Mouse (Mus musculus) gastrocnemius, adult 18-20 months (tissue): ENCODE measurements around the gene Arsg. TPM values are rescaled to one million over a fixed set of nuclear protein-coding genes. Genes with fewer than 3 reads are reported as not detected.

Experiments
- DNase-seq: peaks from one replicate; pipeline ENCODE4 v3.0.0; 2021; ENCODE audit warnings: low spot score
- long read RNA-seq, 2 experiments: library from polyadenylated mRNA; stranded (forward); transcript quantifications; one replicate each; pipeline ENCODE4 v2.0.0; 2021
- total RNA-seq, 2 experiments: library from RNA; stranded (reverse); gene quantifications; 2 replicates each; pipeline ENCODE4 v1.2.3; 2021

The Arsg gene
- total RNA-seq, result 1 to 10 TPM; 1.2 to 1.6 TPM
- long read RNA-seq, experiment 1, result 0 reads
- long read RNA-seq, experiment 2, result 0 reads

DNA sequence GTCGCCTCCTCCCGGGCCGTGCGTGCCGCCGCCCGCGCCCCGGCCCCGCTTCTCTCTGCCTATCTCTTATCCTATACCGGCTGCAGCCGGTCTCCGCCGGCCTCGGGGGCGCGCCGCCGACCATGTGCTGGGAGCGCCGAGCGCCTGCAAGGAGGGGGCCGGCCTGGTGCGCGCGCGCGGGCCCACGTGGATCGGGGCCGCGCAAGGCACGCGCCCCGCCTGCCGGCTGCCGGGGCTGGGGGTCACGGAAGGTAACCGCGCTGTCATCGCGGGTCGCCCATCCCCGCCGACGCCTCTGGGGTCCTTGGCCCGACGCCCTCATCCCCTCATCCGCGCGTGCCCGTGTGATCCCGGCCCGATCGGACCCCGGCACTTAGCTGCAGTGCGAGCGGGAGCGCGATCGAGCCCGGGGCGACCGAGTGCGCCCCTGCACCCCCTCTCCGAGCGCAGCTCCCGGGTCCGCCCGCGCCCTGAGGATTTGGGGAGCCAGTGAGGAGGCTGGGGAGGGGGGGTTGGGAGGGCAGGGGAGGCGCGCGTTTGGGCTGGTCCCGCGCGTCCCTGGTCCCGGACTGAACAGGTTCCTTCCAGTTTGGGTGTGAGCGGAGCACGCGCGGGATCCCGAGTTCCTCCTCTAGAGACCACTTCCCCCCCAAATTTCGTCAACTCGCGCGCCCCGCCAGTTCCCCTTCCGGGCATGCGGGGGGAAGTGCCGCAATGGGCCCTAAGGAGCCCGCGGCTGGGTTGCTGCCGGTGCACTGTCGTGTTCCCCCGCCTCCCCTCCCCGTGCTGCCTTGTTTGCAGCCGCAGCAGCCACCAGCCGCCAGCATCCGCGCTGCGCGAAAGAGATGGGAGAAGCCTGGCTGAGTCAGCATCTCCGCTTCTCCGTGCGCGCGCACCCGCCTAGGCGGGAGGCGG, at the start of gene Arsg, which contains the start of gene Slc16a6:
Gene Arsg, plus strand, starts transcription at position 204 of the 915 bp plus-strand sequence.
Gene Slc16a6, minus strand, starts transcription at position 428 of the 915 bp plus-strand sequence.
- peak; percentile 52 for DNase-seq

DNA sequence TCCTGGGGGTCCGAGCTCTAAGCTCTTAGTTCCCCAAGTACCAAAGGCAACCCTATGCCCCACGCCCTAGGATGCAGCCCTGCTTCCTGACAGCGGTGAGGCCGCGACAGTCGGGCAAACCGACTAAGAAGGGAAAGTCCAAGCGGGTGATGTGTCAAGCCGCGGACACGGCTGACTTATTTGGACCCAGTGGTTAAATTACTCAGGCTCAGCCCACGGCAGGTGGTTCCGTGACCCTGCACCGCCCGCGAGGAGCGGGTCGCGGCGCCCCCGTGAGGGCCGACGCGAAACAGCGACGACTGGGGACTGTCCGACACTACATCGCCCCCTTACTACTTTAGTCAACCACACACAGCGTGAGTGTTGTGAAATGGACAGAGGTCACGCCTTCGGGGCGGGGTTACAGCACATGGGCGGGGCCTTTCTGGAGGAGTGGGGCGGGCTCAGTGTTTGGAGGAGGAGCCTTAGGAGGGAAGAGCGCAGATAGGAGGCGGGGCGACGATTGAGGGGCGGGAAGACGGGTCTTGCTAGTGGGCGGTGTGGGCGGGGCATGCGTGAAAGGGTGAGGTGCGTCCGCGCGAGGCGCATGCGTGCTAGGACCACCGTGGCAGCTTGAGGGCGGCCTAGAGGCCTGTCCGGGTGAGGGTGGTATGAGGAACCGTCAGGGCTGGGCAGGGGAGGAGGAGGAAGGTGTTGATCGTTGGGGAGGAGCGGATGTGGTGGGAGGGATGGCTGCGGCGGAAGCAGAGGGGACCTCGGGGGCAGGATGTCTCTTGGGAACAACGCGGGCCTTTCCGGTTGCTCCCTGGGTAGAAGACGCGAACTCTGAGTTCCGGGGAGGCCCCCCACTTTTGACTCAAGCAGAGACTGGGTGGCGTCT, 47.5 kb upstream of the Arsg start, which contains the start of gene Amz2:
Gene Amz2, plus strand, starts transcription at position 555 of the 880 bp plus-strand sequence.
- peak; percentile 100 for DNase-seq

DNA sequence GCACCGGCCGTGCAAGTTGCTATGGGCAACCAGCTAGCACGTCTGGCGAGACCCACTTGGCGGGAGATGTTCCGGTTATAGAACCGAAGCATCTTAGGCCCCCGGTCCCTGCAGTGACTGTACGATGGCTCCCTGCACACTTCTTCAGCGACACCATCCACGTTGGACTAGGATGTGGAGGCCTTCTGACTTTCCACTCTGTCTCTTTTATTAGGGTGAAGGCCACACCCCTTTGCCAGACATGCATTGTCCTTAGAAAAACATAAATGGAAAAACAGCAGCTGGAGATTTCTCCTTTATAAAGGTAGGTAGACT, 46.9 kb upstream of the Arsg start:
- no peak for DNase-seq

DNA sequence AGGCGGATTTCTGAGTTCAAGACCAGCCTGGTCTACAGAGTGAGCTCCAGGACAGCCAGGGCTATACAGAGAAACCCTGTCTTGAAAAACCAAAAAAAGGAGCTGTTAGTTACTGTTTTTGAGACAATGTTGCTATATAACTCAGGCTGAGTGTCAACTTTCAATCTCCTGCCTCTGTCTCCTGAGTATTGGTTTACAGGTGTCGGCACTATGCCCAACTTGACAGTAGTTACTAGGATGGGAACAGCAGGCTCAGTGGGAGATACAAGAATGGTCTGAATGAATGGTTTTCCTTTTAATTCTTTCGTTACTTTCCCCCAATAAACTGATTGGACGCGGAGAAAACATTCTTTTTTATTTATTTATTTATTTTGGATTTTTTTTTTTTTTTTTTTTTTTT, 45.8 kb upstream of the Arsg start:
- no peak for DNase-seq

DNA sequence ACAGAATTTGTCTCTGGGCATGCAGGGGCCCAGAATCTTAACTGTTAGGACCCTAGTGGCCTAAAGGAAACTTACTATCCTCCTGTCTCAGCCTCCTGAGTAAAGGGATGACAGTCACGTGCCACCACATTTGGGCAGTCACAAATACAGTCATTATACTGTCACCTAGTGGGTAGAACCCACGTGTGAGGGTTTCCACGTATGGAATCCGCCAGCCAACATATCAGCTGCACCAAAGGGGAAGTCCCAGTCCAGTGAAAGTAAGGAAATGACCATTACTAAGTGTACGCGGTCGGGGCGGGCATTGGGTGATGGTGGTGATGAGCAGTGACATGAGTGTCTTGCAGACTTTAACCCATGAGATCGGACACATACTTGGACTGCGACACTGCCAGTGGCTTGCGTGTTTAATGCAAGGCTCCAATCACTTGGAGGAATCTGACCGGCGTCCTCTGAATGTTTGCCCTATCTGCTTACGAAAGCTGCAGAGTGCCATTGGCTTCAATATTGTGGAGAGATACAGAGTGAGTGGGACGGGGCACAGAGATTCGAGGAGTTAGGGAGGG, 38.9 kb upstream of the Arsg start:
- no peak for DNase-seq

DNA sequence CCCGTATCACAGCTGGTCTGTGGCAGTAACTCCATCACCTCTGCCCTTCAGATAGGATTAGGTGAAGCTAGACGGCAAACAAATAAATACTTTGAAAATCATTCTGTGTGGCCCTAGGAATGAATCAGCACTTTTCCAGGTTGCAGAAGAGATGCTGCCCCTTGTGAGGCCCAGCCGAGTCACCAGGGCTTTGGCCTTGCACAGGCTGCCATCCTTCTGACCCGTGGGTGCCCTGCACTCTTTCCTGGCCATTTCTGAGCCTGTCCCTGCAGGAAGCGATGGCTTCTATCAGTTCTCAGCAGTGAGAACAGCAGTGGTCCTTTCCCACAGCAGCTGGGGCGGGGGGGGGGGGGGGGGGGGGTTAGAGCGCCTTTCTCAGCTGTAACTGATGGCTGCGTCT, 36.3 kb upstream of the Arsg start:
- no peak for DNase-seq

DNA sequence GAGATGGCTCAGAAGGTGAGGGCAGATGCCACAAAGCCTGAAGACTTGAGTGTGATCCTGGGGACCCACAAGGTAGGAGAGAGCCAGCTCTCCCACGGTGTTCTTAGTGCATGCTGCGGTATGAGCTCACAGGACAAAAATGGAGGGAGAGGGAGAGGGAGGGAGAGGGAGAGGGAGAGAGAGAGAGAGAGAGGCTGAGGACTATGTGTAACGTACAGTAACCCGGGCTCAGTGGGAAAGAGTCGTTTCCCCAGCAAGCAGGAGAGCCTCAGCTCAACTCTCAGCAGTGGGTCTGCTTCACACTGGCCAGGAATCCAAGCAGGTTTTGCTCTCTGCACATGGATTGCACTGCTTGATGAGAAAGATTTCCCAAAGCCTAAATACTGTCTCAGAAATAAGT, 34.0 kb upstream of the Arsg start:
- DNase-seq, result no peak

DNA sequence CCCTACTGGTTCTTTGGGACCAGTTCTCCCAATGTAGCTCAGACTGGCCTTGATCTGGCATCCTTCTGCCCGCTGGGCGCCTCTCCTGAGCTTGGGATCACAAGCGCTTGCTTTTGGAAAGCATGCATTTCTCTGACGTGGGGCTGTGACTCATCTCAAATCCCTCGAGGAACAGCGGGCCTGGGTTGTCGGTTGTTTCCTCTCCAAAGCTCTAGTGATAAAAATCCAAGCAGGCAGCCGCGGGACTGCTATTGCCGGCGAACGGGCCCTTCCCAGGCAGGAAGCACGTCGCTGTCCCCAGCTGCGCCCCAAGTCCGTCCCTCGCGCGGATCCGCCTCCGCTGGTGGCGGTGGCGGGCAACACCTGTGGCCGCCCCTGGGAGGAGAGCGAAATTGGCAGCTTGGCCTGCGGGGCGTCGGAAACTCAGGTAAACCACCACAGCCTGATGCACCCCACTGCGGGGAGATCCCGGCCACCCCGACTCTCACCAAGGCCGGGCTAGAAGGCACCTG, 33.3 kb upstream of the Arsg start:
- peak; percentile 82 for DNase-seq

DNA sequence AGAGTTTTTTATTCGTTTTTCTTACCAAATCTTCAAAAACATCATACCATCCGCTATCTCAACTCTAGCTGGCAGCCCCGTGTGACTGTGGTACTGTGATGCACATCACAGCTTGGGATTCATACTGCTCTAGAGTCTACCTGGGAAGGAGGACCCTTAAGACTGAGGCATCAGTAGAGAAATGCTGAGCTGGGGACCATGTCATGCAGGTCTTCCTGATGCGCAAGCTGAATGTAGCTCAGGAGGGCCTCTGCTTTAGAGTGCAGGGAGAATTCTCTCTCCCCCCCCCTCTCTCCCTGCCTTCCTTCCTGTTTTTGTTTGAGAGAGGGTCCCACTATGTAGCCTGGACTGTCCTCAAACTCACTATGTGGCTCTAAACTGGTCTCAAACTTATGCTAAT, 32.5 kb upstream of the Arsg start:
- DNase-seq, result no peak

DNA sequence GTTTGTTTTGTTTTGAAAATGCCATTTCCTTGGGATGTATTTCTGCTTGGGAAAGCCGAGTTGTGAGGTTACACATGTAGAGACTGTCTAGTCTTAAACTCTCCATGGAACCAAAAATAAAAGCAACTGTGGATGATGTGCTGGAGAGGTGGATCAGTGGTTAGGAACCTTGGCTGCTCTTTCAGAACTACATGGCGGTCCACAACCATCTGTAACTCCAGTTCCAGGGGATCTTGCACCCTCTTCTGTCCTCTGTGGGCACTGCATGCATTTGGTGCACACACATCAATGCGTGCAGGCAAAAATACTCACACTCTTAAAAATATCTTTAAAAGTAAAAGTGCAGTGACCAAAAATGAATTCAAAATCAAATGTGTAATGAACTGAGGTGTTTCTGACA, 32.1 kb upstream of the Arsg start:
- peak; percentile 22 for DNase-seq

DNA sequence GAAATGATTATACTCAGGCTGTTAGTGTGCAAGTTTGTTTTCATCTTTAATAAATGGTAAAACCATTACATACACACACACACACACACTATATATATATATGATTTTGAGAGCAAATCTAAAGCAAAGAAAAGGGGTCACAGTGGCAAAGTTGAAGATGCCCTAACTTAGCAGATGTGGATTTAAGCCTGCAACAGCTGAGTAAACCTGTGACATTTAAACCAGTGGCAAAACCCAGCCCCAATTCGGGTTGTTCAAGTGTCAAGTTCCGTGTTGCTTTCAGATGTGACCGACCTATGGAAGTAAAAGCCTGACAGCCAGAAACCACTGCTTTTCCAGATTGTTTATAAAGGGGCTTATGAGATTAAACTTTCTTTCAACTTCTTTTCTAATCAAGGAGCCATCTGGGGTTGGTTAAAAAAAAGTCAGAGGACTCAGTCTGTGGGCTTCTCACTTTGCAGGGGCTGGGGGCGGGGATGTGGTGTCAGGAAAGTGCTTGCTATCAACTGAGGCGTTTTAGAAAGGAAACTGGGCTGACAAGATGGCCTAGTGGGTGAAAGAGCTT, 30.9 kb upstream of the Arsg start:
- DNase-seq, result no peak

DNA sequence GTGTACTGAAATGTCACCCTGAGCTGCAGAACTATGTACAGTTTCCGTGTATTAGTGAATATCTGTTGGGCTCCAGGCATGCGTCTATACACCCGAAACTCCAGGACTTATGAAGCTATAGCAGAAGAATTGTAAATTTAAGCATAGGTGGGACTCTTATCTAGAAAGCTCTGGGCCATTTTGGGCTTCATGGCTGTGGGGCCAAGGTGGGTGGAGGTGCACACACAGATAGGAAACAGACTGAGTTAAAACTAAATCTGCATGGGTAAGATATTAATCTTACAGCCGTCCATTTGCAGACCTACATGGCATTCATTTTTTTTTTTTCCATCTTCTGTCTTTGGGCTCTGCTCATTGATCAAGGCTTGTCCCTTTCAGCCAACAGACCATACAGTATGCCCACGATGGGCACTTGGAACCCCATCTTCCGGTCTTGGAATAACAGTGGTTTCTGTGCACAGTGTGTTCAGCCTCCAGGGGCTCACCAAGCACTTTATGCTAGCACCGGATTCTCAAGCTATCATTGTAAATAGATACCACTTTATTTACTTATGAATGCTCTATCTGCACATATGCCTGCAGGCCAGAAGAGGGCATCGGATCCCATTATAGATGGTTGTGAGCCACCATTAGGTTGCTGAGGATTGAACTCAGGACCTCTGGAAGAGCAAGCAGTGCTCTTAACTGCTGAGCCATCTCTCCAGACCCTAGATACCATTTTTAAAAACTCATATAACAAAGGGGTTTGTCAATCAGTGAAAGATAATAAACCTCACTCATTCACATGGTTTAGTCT, 29.5 kb upstream of the Arsg start:
- DNase-seq, result no peak

DNA sequence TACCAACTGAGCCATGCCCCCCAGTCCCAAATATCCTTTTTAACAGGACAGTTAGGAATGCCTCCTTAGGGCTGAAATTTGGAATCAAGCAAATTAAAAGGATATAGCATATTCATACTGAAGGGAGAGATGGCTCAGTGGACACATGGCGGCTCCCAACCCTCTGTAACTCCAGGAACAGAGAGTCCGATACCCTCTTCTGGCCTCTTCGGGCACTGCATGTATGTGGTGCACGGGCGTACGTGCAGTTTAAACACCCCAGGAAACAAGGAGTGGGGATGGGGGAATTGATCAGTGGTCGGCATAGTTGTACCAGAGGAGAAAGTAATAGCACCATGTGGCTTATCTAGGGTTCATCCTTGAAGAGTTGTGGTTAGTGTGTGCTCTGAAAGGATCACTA, 28.6 kb upstream of the Arsg start:
- DNase-seq, result no peak

DNA sequence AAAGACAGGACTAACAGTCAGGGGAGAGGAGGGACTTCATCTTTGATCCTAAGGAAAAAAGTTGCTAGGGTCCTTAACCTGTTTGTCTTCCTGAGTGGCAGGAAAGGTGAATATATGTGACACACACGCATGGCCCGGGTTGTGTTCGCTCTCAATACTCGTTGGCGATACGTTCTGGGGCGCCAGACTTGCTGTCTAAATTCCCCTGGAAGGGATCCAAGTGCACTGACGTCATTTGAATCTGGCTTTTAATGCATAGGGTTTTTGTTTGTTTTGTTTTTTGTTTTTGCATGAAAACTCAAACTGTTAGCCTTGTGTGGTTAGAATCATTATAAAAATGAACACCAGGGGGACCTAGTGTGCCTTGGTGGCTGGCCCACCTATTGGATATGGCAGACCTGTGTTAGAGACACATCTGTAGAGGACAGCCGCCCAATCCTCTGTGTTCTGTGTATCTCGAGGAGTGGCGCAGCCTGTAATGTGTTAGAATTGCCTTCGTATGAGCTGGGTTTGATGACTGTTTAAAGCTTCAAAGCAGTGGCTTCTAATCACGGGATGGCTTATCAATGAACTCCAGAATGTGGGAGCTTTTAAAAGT, 27.6 kb upstream of the Arsg start:
- peak; percentile 56 for DNase-seq

DNA sequence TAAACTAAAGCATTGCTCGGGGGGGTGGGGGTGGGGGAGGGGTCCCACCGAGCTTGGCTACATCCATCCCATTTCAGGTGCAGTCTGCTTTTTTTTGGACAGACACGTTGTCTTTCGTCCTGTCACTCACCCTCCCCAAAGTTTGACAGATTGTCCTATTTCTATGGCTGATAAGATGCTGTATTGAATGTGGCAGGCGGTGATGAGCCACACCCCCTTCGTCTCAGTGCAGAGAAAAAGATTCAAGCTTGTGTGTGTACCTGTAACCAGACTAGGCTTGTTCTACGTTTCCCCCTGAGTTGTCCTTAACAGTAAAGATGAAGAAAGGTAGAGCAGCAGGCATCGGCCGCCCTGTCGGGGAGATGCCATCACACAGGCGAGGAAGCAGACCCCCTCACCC, 22.0 kb upstream of the Arsg start:
- no peak for DNase-seq

DNA sequence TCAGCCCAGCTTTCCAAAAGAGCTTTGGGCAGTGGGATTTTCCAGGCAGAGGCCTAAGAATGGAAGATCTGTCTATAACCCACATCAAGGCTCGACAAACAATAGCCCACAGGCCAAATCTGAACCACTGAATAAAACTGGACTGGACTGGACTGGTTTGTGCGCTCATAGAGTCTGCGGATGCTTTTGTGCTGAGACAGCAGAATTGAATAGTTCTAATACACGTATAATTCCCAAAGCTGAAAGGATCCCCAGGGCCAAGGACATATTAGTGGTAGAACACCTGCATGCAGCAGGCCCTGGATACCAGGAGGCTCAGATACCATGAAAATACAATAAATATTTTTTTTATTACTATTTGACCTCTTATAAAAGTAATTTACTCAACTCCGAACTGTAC, 16.9 kb upstream of the Arsg start:
- no peak for DNase-seq

DNA sequence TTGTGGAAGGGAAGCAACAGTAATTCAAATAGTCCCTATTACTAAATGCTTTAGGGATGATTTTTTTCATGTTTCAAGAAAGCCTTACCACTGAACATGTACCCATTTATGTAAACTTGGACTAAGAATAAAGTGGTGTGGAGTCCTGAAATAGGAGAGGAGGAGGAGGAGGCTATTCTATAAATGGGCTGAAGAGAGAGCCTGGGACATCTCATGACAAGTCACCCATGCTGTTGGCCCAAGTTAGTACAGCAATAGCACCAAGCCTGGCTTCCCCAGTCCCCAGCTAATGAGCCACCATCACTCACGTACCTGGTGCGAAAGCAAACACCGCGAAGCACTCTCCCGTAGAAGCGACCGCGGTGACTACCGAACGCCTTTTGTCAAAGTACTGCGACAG, 15.0 kb upstream of the Arsg start:
- no peak for DNase-seq

DNA sequence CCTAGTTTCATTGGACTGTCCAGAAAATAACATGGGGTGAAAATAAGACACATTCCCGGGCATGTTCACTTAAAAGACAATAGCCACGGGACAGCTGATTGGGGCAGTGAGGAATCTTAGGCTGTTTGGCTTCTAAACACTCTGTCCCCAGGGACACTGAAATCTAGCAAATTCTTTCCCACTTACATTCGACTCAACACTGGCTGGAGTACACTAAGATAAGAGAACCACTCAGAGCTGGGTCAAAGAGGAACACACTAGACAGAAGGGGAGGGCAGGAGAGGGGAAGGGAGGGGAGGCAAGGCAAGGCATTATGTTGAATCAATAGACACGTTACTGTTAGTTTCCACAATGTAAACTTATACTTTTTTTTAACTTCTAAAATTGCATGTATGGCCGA, 12.6 kb upstream of the Arsg start:
- no peak for DNase-seq

DNA sequence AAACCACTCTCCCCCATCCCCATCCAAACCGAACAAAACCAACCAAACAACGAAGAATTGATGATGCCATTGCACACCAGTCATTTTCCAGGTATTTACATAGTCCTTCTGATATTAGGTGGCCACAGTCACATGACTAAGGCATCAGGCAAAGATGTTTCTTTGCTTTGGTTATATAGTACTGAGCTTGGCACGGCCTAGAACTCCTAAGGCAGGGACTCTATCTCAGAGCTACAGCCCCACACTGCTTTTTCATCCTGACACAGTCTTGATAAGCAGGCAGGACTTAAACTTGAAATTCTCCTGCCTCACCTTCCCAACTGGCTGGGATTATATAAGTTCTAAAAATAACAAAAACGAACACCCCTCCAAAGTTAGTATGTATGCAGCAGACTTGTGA, 8.1 kb upstream of the Arsg start:
- DNase-seq, result no peak

DNA sequence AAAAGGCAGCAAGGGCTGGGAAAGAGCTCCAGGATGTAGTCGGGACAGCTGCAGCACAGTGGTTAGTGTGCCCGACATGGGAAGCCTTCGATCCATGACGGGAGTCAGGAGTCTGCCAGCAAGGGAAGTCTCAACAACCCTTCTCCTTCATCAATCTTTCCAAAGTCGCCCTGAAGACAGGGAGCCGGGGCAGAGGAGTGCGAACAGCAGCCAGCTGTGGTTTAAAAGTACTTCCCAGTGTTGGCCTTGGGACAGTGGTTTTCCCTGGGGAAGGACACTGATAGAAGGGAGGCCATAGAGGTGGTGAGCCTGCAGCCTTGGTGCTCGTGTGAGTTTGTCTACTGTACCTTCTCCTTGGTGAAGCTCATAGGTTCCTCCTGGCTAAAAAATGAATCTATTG, 6.2 kb upstream of the Arsg start:
- no peak for DNase-seq
